Mouse (Mus musculus) CH12.LX (cell line): Measurements from ENCODE around the gene Apbb1. TPM values are rescaled to one million over a fixed set of nuclear protein-coding genes. Genes with fewer than 3 reads are reported as not detected.

ENCODE experiments used
- DNase-seq: peaks from one replicate; pipeline ENCODE4 v3.0.0-alpha.2; 2013; ENCODE audit errors: extremely low read depth
- H3K27ac ChIP-seq: 2 replicates; pipeline ENCODE4 v1.5.1; 2012; ENCODE audit warnings: low read depth, mild to moderate bottlenecking, control low read depth, moderate library complexity; ENCODE audit not compliant: insufficient read depth
- H3K27me3 ChIP-seq: replicated peaks from 2 replicates; pipeline ENCODE3; 2012; ENCODE audit warnings: inconsistent platforms
- H3K36me3 ChIP-seq, 2 experiments: replicated peaks in 1 of 2; 2 replicates each; pipeline versions ENCODE3 to v1.6.1; 2012; ENCODE audit warnings: inconsistent platforms in 1 of 2, low read length in 1 of 2, mild to moderate bottlenecking in 1 of 2, mixed read lengths in 1 of 2, moderate library complexity in 1 of 2; ENCODE audit not compliant: control insufficient read depth in 1 of 2, insufficient read depth in 1 of 2
- H3K4me1 ChIP-seq, 2 experiments: 2 replicates each; pipeline ENCODE4 v1.6.1; 2012; ENCODE audit warnings: inconsistent platforms in 1 of 2, moderate library complexity in 1 of 2; ENCODE audit not compliant: insufficient read depth in 2 of 2, control insufficient read depth in 1 of 2
- H3K4me2 ChIP-seq: 2 replicates; pipeline ENCODE4 v1.6.1; 2012; ENCODE audit warnings: low read depth, mild to moderate bottlenecking, control low read depth; ENCODE audit not compliant: poor library complexity, insufficient read depth, severe bottlenecking
- H3K4me3 ChIP-seq, 3 experiments: fragments of 150-350 bp in 1 of 3; sonication (generic) in 1 of 3; replicated peaks in 1 of 3; 2 replicates each; pipeline versions ENCODE3 to v1.5.1; 2011 to 2012; ENCODE audit warnings: low read depth in 2 of 3, low read length in 2 of 3, mild to moderate bottlenecking in 2 of 3, moderate library complexity in 2 of 3, control low read depth in 1 of 3, improper control_type of control experiment in 1 of 3, inconsistent platforms in 1 of 3, mixed read lengths in 1 of 3; ENCODE audit not compliant: poor library complexity in 1 of 3
- H3K79me2 ChIP-seq: replicated peaks from 2 replicates; pipeline ENCODE4 v1.6.1; 2012; ENCODE audit warnings: mild to moderate bottlenecking, moderate library complexity; ENCODE audit not compliant: control insufficient read depth, poor library complexity, insufficient read depth, severe bottlenecking; ENCODE audit errors: extremely low read depth
- H3K9ac ChIP-seq: 2 replicates; pipeline ENCODE4 v1.6.1; 2012; ENCODE audit warnings: low read depth, mild to moderate bottlenecking, control low read depth, moderate library complexity; ENCODE audit not compliant: insufficient read depth
- H3K9me3 ChIP-seq: replicated peaks from 2 replicates; pipeline ENCODE3; 2012; ENCODE audit warnings: low read length, inconsistent platforms, mixed read lengths
- CTCF ChIP-seq, 2 experiments: IDR thresholded peaks in 1 of 2; conservative IDR thresholded peaks in 1 of 2; 2 replicates each; pipeline ENCODE4 v1.5.1; 2011 to 2012; ENCODE audit warnings: low read depth in 2 of 2, low read length in 2 of 2, improper control_type of control experiment in 1 of 2, inconsistent platforms in 1 of 2, mild to moderate bottlenecking in 1 of 2, moderate library complexity in 1 of 2
- E2F4 ChIP-seq: IDR thresholded peaks from 2 replicates; pipeline ENCODE4 v1.6.1; 2011; ENCODE audit warnings: low read depth, low read length, improper control_type of control experiment; ENCODE audit not compliant: insufficient replicate concordance
- ELF1 ChIP-seq: IDR thresholded peaks from 2 replicates; pipeline ENCODE4 v1.6.1; 2014; ENCODE audit warnings: low read depth, mild to moderate bottlenecking, inconsistent platforms, low read length, improper control_type of control experiment
- GABPA ChIP-seq: IDR thresholded peaks from 2 replicates; pipeline ENCODE4 v1.6.1; 2012; ENCODE audit warnings: low read depth, low read length, improper control_type of control experiment, inconsistent platforms; ENCODE audit not compliant: insufficient replicate concordance
- IRF4 ChIP-seq: IDR thresholded peaks from 2 replicates; pipeline ENCODE4 v1.6.1; 2014; ENCODE audit warnings: low read depth, mild to moderate bottlenecking, inconsistent platforms, low read length, improper control_type of control experiment
- JUN ChIP-seq: IDR thresholded peaks from 2 replicates; pipeline ENCODE4 v1.6.1; 2011; ENCODE audit warnings: low read depth, mild to moderate bottlenecking, low read length, improper control_type of control experiment, moderate library complexity; ENCODE audit not compliant: insufficient read depth
- JUND ChIP-seq: conservative IDR thresholded peaks from 2 replicates; pipeline ENCODE4 v1.6.1; 2011; ENCODE audit warnings: low read depth, low read length, improper control_type of control experiment
- KAT2A ChIP-seq: IDR thresholded peaks from 2 replicates; pipeline ENCODE4 v1.6.1; 2012; ENCODE audit warnings: low read length, improper control_type of control experiment, inconsistent platforms; ENCODE audit not compliant: insufficient replicate concordance
- MAFK ChIP-seq: IDR thresholded peaks from 2 replicates; pipeline ENCODE4 v1.6.1; 2011; ENCODE audit warnings: low read length, improper control_type of control experiment; ENCODE audit not compliant: insufficient replicate concordance
- MYC ChIP-seq: IDR thresholded peaks from 2 replicates; pipeline ENCODE4 v1.6.1; 2011; ENCODE audit warnings: low read depth, mild to moderate bottlenecking, improper control_type of control experiment, low read length
- NRF1 ChIP-seq: IDR thresholded peaks from 2 replicates; pipeline ENCODE4 v1.6.1; 2014; ENCODE audit warnings: low read depth, mild to moderate bottlenecking, inconsistent platforms, low read length, improper control_type of control experiment, moderate library complexity
- POLR2A ChIP-seq: IDR thresholded peaks from 2 replicates; pipeline ENCODE4 v1.6.1; 2011; ENCODE audit warnings: low read depth, mild to moderate bottlenecking, improper control_type of control experiment, low read length
- RAD21 ChIP-seq: IDR thresholded peaks from 2 replicates; pipeline ENCODE4 v1.6.1; 2011; ENCODE audit warnings: low read depth, mild to moderate bottlenecking, low read length, improper control_type of control experiment, moderate library complexity
- SIN3A ChIP-seq: IDR thresholded peaks from 2 replicates; pipeline ENCODE4 v1.6.1; 2012; ENCODE audit warnings: low read length, improper control_type of control experiment, inconsistent platforms
- USF2 ChIP-seq: conservative IDR thresholded peaks from 2 replicates; pipeline ENCODE4 v1.6.1; 2011; ENCODE audit warnings: low read depth, low read length, improper control_type of control experiment
- ZC3H11A ChIP-seq: IDR thresholded peaks from 2 replicates; pipeline ENCODE4 v1.6.1; 2012; ENCODE audit warnings: low read depth, mild to moderate bottlenecking, inconsistent platforms, low read length, improper control_type of control experiment
- ZMIZ1 ChIP-seq: IDR thresholded peaks from 2 replicates; pipeline ENCODE4 v1.6.1; 2012; ENCODE audit warnings: low read depth, mild to moderate bottlenecking, inconsistent platforms, low read length, improper control_type of control experiment
- ZNF384 ChIP-seq: IDR thresholded peaks from 2 replicates; pipeline ENCODE4 v1.6.1; 2012; ENCODE audit warnings: low read depth, low read length, improper control_type of control experiment, inconsistent platforms
- dilution Hi-C: fragments of 300-500 bp; cut with MboI; formaldehyde crosslinking; loops from 2 replicates; pipeline ENCODE4 v1.14.3; 2020; ENCODE audit warnings: low sequenced_read_pairs; ENCODE audit not compliant: extremely low pct_unique_long_range_greater_than_20kb, extremely low pct_ligation_motif_present
- in situ Hi-C: fragments of 300-500 bp; cut with MboI; formaldehyde crosslinking; loops from 3 replicates; pipeline ENCODE4 v1.14.3; 2019; ENCODE audit warnings: low sequenced_read_pairs, low pct_ligation_motif_present, low pct_unique_long_range_greater_than_20kb, mixed read lengths
- polyA plus RNA-seq: library from polyadenylated mRNA; unstranded; fragments of >175 nt; gene quantifications from 2 replicates; pipeline ENCODE4 v1.2.1, GENCODE M21; 2012; ENCODE audit warnings: low read depth; ENCODE audit not compliant: insufficient read length
- total RNA-seq, 2 experiments: library from RNA; depleted of rRNA; stranded (reverse); fragments of 300-350 nt in 1 of 2; fragments of >200 nt in 1 of 2; gene quantifications; 2 replicates each; pipeline ENCODE4 v1.2.3; 2012 to 2014

Gene Apbb1
- total and polyA plus RNA-seq, 3 experiments = 1.2 to 3.2 (median 2.1) TPM

GRCm38 (mm10) chr7:105514561-105514960 is 66.9 kb downstream of the Apbb1 start:
- no peak for DNase-seq
- TF ChIP-seq CTCF (conservative IDR thresholded peaks at IDR 0.05 in 1 of 2, IDR thresholded peaks at IDR 0.05 in 1 of 2; ENCODE audit: low read depth in 2 of 2, low read length in 2 of 2) = no peak
- no peak for TF ChIP-seq IRF4
- no peak for TF ChIP-seq ZC3H11A
- no peak for TF ChIP-seq MAFK
- TF ChIP-seq SIN3A = no peak
- no peak for TF ChIP-seq RAD21
- TF ChIP-seq JUN = no peak
- no peak for TF ChIP-seq USF2
- no peak for TF ChIP-seq GABPA
- no peak for TF ChIP-seq ZMIZ1
- no peak for TF ChIP-seq ZNF384
- no peak for TF ChIP-seq JUND
- TF ChIP-seq KAT2A = no peak
- no peak for TF ChIP-seq MYC
- TF ChIP-seq POLR2A = no peak
- TF ChIP-seq NRF1 = no peak
- in situ Hi-C loops (no loop called here), dilution Hi-C loops (no loop called here)
- no peaks in the 10 kb centered on the region for H3K79me2 ChIP-seq
- H3K27me3 ChIP-seq = peaks cover 1% of the 10 kb centered on the region
- no peak overlapping the region for H3K27ac ChIP-seq
- no peaks in the 10 kb centered on the region for H3K9me3 ChIP-seq
- H3K9ac ChIP-seq = no peak overlapping the region
- H3K4me3 ChIP-seq = no peak overlapping the region
- no peak overlapping the region for H3K4me2 ChIP-seq
- H3K4me1 ChIP-seq = peaks cover 0 to 4% of the 10 kb centered on the region in 2 experiments; a peak in 2 of 4 replicates
- no peaks in the 10 kb centered on the region for H3K36me3 ChIP-seq

GRCm38 (mm10) chr7:105513845-105514291 is 67.6 kb downstream of the Apbb1 start:
- dilution Hi-C loops = no loop called here
- TF ChIP-seq ELF1 = no peak
- no peak for TF ChIP-seq MYC
- no peak for TF ChIP-seq MAFK
- no peak for TF ChIP-seq USF2
- no peak for TF ChIP-seq E2F4
- TF ChIP-seq, all 38 proteins: peak for 0
- H3K9me3 ChIP-seq = no peaks in the 10 kb centered on the region
- no peak for DNase-seq
- H3K4me3 ChIP-seq = no peak overlapping the region
- H3K79me2 ChIP-seq = no peaks in the 10 kb centered on the region
- H3K4me1 ChIP-seq = no peaks in the 10 kb centered on the region
- in situ Hi-C loops = no loop called here
- no peaks in the 10 kb centered on the region for H3K36me3 ChIP-seq
- H3K9ac ChIP-seq = no peak overlapping the region
- H3K27ac ChIP-seq = no peak overlapping the region
- H3K27me3 ChIP-seq = peaks cover 1% of the 10 kb centered on the region
- H3K4me2 ChIP-seq = no peak overlapping the region
